Mouse (Mus musculus): ENCODE results near the gene Pigv. TPM values are rescaled to one million over a fixed set of nuclear protein-coding genes. Genes with fewer than 3 reads are reported as not detected.

The Pigv gene
- polyA plus RNA-seq, 1 experiment from 2014 or later = 17.8 TPM

DNA sequence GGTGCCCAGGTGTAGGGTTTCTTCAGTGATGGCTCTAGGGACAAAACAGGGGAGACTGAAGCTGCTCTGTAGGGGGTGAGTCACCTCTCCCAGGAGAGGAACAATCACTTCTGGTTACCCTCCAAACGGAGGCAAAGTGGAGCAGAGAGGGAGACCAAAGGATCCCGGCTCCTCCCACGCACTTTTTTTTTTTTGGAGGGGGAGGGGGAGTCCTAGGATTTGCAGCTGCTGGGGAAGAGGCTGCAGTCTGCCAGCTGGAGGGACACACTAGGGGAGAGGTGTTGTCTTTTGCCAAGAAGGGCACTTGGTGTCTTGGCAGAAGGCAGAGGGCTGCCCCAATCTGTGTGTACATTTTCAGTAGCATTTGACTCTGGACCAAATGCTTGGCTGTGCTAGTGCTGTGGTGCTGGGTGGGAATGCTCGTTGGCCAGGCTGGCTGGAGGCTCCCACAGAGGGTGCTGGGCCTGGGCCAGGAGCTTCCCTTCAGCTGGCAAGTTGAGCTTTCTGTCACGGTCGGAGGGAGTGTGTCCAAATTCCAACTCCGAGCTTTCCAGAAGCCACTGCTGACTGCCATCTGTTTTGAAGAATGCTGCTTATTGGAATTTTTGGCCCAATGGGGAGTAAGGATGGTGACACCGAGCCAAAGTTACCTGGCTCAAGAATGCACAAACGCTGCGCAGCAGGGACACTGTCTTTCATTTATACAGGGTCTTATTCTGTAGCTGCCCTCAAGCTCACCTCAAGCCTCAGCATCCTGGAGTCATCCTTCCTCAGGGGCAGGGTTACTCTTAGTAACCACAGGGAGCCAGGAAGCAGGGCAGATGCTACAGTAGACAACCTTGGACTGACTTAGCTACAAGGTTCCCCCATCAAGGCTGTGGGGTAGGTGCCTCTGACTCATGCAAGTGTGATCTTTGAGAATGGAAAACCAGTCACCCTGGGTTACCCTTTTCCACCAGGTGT lies 12.0 kb downstream of the Pigv start:
- no peak for TF ChIP-seq CTCF (IDR thresholded peaks at IDR 0.05)
- TF ChIP-seq EP300 (IDR thresholded peaks at IDR 0.05) = peak; percentile 65; the same call in 1 of the 2 replicates
- peak; percentile 75 for ATAC-seq
- Histone ChIP-seq H3K4me2 (replicated peaks; ENCODE audit: low read depth, low read length) (peak overlapping the region; percentile 66), H3K9ac (replicated peaks; ENCODE audit: low read depth) (peak overlapping the region; percentile 58), H3K27me3 (replicated peaks; ENCODE audit: insufficient read depth, low read length) (no peaks in the 10 kb centered on the region), H3K36me3 (ENCODE audit: insufficient read depth, low read length) (no peaks in the 10 kb centered on the region), H3K9me3 (ENCODE audit: low read length) (no peaks in the 10 kb centered on the region), H3K4me3 (ENCODE audit: low read depth, low read length) (peak overlapping the region; percentile 33), H3K4me1 (ENCODE audit: insufficient read depth, low read depth, low read length) (peaks cover 10% of the 10 kb centered on the region), H3K27ac (ENCODE audit: low read length) (peak overlapping the region; percentile 98)
- DNase-seq (ENCODE audit: low spot score) = peak; percentile 93
- 4% methylated on average over 10 of the region's 10 CpGs for WGBS

DNA sequence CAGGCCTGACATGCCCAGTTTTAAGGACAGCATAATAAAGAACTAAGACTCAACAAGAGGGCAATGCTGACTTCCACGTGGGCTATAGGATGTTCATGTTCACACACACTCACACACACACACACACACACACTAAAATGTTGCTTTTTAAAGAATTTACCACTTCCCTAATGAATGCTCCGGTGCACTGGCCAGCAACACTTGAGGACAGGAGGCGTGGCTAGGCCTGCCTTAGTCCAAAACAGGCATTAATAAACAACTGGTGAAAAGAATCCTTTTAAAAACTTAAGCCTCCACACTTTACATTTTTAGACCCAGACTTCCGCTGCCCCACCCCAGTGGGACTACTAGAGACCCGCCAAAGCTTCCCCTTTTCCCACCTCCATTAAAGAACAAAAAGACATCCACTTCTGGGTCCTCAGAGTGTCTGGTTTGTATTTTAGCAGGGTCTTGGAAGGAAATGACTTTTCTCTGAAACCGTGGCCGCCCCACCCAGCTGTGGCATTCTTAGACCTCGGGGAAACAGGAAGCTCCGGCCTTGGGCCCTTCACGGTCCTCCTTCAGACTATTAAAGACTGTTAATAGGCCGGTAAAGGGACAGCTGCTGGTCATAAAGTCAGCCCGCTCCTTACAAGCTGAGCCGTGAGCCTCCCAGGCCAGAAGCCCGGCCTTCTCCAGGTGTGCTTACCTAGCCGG lies 12.8 kb downstream of the Pigv start:
- Histone ChIP-seq H3K4me1 (ENCODE audit: insufficient read depth, low read depth, low read length) (peaks cover 10% of the 10 kb centered on the region), H3K36me3 (ENCODE audit: insufficient read depth, low read length) (no peaks in the 10 kb centered on the region), H3K9me3 (ENCODE audit: low read length) (no peaks in the 10 kb centered on the region), H3K27me3 (replicated peaks; ENCODE audit: insufficient read depth, low read length) (no peaks in the 10 kb centered on the region), H3K27ac (ENCODE audit: low read length) (peak overlapping the region; percentile 98), H3K4me3 (ENCODE audit: low read depth, low read length) (peak overlapping the region; percentile 33), H3K4me2 (replicated peaks; ENCODE audit: low read depth, low read length) (peak overlapping the region; percentile 66), H3K9ac (replicated peaks; ENCODE audit: low read depth) (peak overlapping the region; percentile 58)
- TF ChIP-seq CTCF (IDR thresholded peaks at IDR 0.05) = no peak
- TF ChIP-seq EP300 (IDR thresholded peaks at IDR 0.05) = peak; percentile 27
- peak; percentile 71 for ATAC-seq
- 2% methylated on average over 15 of the region's 15 CpGs for WGBS
- peak; percentile 89 for DNase-seq (ENCODE audit: low spot score)

DNA sequence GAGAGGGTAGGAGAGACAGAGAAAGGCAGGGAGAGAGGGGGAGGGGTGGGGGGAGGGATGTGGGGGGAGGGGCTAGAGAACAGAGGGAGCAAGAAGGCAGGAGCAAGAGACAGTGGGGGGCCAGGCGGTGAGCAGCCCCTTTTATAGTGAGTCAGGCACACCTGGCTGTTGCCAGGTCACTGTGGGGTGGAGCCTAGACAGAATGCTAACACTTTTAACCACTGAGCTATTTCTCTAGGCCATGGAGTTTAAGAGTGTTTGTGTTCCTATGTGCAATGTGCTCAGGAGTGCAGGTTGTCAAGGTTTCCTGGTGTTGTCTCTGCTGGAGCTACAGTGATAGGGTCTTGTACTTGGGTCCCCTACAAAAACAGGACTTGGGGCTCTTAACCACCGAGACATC lies 13.7 kb downstream of the Pigv start:
- peak; percentile 82 for DNase-seq (ENCODE audit: low spot score)
- peak; percentile 45 for ATAC-seq
- H3K27me3 ChIP-seq (replicated peaks; ENCODE audit: insufficient read depth, low read length) = no peaks in the 10 kb centered on the region
- H3K9me3 ChIP-seq (ENCODE audit: low read length) = no peaks in the 10 kb centered on the region
- 0 out of 2 replicates have a peak overlapping the region, but pooled peaks have one; percentile 13 for H3K9ac ChIP-seq (replicated peaks; ENCODE audit: low read depth)
- H3K4me2 ChIP-seq (replicated peaks; ENCODE audit: low read depth, low read length) = peak overlapping the region; percentile 66
- H3K36me3 ChIP-seq (ENCODE audit: insufficient read depth, low read length) = no peaks in the 10 kb centered on the region
- peaks cover 10% of the 10 kb centered on the region for H3K4me1 ChIP-seq (ENCODE audit: insufficient read depth, low read depth, low read length)
- no peak overlapping the region for H3K4me3 ChIP-seq (ENCODE audit: low read depth, low read length)
- TF ChIP-seq CTCF (IDR thresholded peaks at IDR 0.05) (no peak), EP300 (IDR thresholded peaks at IDR 0.05) (no peak)
- H3K27ac ChIP-seq (ENCODE audit: low read length) = peak overlapping the region; percentile 98
- WGBS = 35% methylated on average over 2 of the region's 2 CpGs

DNA sequence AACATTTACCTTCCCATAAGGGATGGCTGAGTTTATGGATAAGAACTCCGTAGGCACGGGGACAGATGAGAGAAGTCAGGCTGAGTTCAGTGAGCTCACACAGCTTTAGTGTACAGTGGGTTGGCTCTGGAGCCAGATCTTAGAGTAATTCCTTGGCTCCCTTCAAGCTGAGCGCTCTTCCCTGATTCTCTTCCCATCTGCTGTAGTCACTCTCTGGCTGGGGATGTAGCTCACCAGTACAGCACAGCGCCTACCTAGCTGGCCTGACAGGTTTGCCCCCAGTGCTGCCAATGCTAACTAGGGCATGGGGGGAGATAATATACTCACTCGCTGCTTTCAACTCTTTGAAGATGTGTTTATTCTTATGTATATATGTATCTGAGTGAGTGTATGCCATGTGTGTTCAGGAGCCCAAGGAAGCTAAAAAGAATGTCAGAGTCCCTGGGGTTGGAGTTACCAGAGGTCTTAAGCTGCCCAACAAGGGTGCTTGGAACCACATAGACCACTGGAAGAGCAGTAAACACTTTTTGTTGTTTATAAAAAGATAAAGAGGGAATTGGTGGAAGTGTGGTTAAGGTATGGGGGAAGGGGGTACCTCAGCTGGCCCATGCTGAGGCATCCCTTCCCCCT lies 14.5 kb downstream of the Pigv start:
- no peaks in the 10 kb centered on the region for H3K36me3 ChIP-seq (ENCODE audit: insufficient read depth, low read length)
- H3K4me2 ChIP-seq (replicated peaks; ENCODE audit: low read depth, low read length) = no peak overlapping the region
- peaks cover 10% of the 10 kb centered on the region for H3K4me1 ChIP-seq (ENCODE audit: insufficient read depth, low read depth, low read length)
- no peak for ATAC-seq
- H3K9me3 ChIP-seq (ENCODE audit: low read length) = no peaks in the 10 kb centered on the region
- no peaks in the 10 kb centered on the region for H3K27me3 ChIP-seq (replicated peaks; ENCODE audit: insufficient read depth, low read length)
- H3K4me3 ChIP-seq (ENCODE audit: low read depth, low read length) = no peak overlapping the region
- H3K9ac ChIP-seq (replicated peaks; ENCODE audit: low read depth) = no peak overlapping the region
- 39% methylated on average over 5 of the region's 5 CpGs for WGBS
- peak overlapping the region; percentile 66 for H3K27ac ChIP-seq (ENCODE audit: low read length)
- TF ChIP-seq CTCF (IDR thresholded peaks at IDR 0.05) (no peak), EP300 (IDR thresholded peaks at IDR 0.05) (no peak)
- DNase-seq (ENCODE audit: low spot score) = no peak

DNA sequence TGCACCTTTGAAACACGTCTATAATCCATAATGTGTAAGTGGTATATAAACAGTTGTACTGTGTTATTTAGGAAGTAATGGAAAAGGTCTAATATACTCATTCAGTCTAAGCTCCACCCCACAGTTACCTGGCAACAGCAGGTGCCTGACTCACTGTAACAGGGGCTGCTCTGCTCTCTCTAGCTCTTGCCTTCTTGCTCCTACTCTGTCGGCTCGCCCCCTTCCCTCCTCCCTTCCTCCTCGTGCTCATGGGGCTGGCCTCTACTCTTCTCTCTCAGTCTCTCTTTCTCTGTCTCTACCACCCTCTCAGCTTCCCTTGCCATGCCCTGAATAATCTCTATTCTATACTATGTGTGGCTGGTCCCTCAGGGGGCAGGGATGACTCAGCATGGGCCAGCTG lies 15.4 kb downstream of the Pigv start:
- Histone ChIP-seq H3K4me2 (replicated peaks; ENCODE audit: low read depth, low read length) (no peak overlapping the region), H3K4me1 (ENCODE audit: insufficient read depth, low read depth, low read length) (peaks cover 10% of the 10 kb centered on the region), H3K4me3 (ENCODE audit: low read depth, low read length) (no peak overlapping the region), H3K9ac (replicated peaks; ENCODE audit: low read depth) (no peak overlapping the region), H3K36me3 (ENCODE audit: insufficient read depth, low read length) (no peaks in the 10 kb centered on the region), H3K9me3 (ENCODE audit: low read length) (no peaks in the 10 kb centered on the region), H3K27me3 (replicated peaks; ENCODE audit: insufficient read depth, low read length) (no peaks in the 10 kb centered on the region), H3K27ac (ENCODE audit: low read length) (no peak overlapping the region)
- ATAC-seq = no peak
- no peak for TF ChIP-seq EP300 (IDR thresholded peaks at IDR 0.05)
- no peak for TF ChIP-seq CTCF (IDR thresholded peaks at IDR 0.05)
- WGBS = 19% methylated on average over 4 of the region's 4 CpGs
- peak; percentile 61 for DNase-seq (ENCODE audit: low spot score)

DNA sequence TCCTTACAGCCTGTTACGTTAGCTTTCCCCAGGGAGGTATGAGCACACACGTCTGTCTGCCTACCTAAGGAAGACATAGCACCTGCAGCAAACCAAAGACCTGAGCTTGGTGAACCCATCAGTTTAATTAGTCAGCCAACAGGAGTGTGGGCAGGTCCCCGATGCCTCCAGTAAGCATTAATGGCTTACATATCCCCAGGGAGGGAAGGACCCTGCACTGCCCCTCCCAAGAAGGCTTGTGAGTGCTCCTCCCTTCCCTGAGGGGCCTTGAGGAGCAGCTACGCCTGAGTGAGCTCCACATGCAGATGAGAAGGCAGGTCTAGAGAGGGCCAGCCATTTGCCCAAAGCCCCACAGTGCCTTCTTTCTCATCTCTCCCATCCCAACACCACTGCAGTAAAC lies 16.2 kb downstream of the Pigv start:
- no peaks in the 10 kb centered on the region for H3K27me3 ChIP-seq (replicated peaks; ENCODE audit: insufficient read depth, low read length)
- no peak overlapping the region for H3K4me3 ChIP-seq (ENCODE audit: low read depth, low read length)
- H3K27ac ChIP-seq (ENCODE audit: low read length) = no peak overlapping the region
- H3K9ac ChIP-seq (replicated peaks; ENCODE audit: low read depth) = no peak overlapping the region
- 47% methylated on average over 4 of the region's 4 CpGs for WGBS
- H3K4me2 ChIP-seq (replicated peaks; ENCODE audit: low read depth, low read length) = no peak overlapping the region
- no peaks in the 10 kb centered on the region for H3K36me3 ChIP-seq (ENCODE audit: insufficient read depth, low read length)
- peaks cover 9% of the 10 kb centered on the region for H3K4me1 ChIP-seq (ENCODE audit: insufficient read depth, low read depth, low read length)
- TF ChIP-seq EP300 (IDR thresholded peaks at IDR 0.05) = no peak
- no peak for TF ChIP-seq CTCF (IDR thresholded peaks at IDR 0.05)
- no peaks in the 10 kb centered on the region for H3K9me3 ChIP-seq (ENCODE audit: low read length)
- ATAC-seq (no peak), DNase-seq (ENCODE audit: low spot score) (no peak)
